Mouse (Mus musculus): ENCODE results near the gene Erich2.

The Erich2 gene

GRCm38 (mm10) chr2:70562611-70562980 lies 54.0 kb downstream of the Erich2 start:
- ATAC-seq (ENCODE audit: low TSS enrichment), result no peak

- ATAC-seq (ENCODE audit: low TSS enrichment), result no peak
Observed at GRCm38 (mm10) chr2:70562981-70563671, 54.5 kb downstream of the Erich2 start.

- no peak for ATAC-seq (ENCODE audit: low TSS enrichment)
Observed at GRCm38 (mm10) chr2:70563721-70564645, 55.4 kb downstream of the Erich2 start.

- ATAC-seq (ENCODE audit: low TSS enrichment), result no peak
Observed at GRCm38 (mm10) chr2:70564646-70565315, 56.2 kb downstream of the Erich2 start.

- no peak for ATAC-seq (ENCODE audit: low TSS enrichment)
Observed at GRCm38 (mm10) chr2:70565651-70566602, 57.3 kb downstream of the Erich2 start.

- ATAC-seq (ENCODE audit: low TSS enrichment), result no peak
Observed at GRCm38 (mm10) chr2:70566603-70566981, 58.0 kb downstream of the Erich2 start.

GRCm38 (mm10) chr2:70567071-70567681 lies 58.6 kb downstream of the Erich2 start:
- ATAC-seq (ENCODE audit: low TSS enrichment), result peak; percentile 48; the same call in 1 of the 2 replicates

- ATAC-seq (ENCODE audit: low TSS enrichment), result no peak
Observed at GRCm38 (mm10) chr2:70567682-70568077, 59.1 kb downstream of the Erich2 start.

- ATAC-seq (ENCODE audit: low TSS enrichment), result no peak
Observed at GRCm38 (mm10) chr2:70568198-70568941, 59.8 kb downstream of the Erich2 start.

- no peak for ATAC-seq (ENCODE audit: low TSS enrichment)
Observed at GRCm38 (mm10) chr2:70571698-70572097, 63.1 kb downstream of the Erich2 start.

GRCm38 (mm10) chr2:70572251-70572650 lies 63.6 kb downstream of the Erich2 start:
- no peak for ATAC-seq (ENCODE audit: low TSS enrichment)

GRCm38 (mm10) chr2:70573544-70574210 lies 65.1 kb downstream of the Erich2 start:
- ATAC-seq (ENCODE audit: low TSS enrichment), result no peak

- no peak for ATAC-seq (ENCODE audit: low TSS enrichment)
Observed at GRCm38 (mm10) chr2:70588200-70588599, 79.6 kb downstream of the Erich2 start.
